ENCODE assay signal across 8 mouse cellular contexts in the genomic region with DNA sequence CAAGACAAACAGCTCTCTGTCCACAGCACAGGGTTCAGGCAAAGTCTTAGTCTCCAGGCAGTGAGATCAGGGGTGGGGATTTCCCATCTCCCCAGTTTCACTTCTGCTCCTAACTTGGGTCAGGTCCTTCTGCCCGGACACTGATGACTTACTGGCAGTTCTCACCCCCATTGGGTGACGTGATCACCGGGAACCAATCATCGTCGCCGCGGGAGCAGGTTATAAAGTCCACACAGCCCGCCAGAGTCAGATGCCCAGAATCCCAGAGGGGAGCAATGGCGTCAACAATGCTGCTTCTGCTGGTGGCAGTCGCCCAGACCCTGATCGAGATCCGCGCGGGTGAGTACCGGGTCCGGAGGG. TPM values are rescaled to one million over a fixed set of nuclear protein-coding genes. Genes with fewer than 3 reads are reported as not detected.
DNase-seq lines count a peak whose midpoint lies in the region; ATAC-seq and TF ChIP-seq lines count a peak whose summit lies in the region.

A gene (plus strand): TSS at position 249 of the 360 bp plus-strand sequence.

- H3K4me3 ChIP-seq in cortical plate, adult 2 months (ENCODE audit: insufficient read depth, low read length), result peak within 1 kb of the TSS; percentile 17
- H3K4me3 ChIP-seq in gastrocnemius, adult 2 months, result peak within 1 kb of the TSS; percentile 94
- peak within 1 kb of the TSS; percentile 58 for H3K4me3 ChIP-seq in hindbrain, embryonic 16.5 days (ENCODE audit: low read length)

- H3K4me2 ChIP-seq in hindbrain, embryonic 16.5 days (ENCODE audit: low read length), result peak within 1 kb of the TSS; percentile 98

- peaks cover 2% of the 10 kb centered on the region; the same call in 1 of the 2 replicates for H3K9me3 ChIP-seq in hindbrain, embryonic 16.5 days (ENCODE audit: control insufficient read depth, low read length)

- peak within 1 kb of the TSS; percentile 61 for H3K9ac ChIP-seq in hindbrain, embryonic 16.5 days (ENCODE audit: low read depth, low read length)

- H3K27me3 ChIP-seq in hindbrain, embryonic 16.5 days (replicated peaks; ENCODE audit: control insufficient read depth, insufficient read depth, low read length), result no peaks in the 10 kb centered on the region; the same call in 1 of the 2 replicates

- H3K36me3 ChIP-seq in hindbrain, embryonic 16.5 days (ENCODE audit: control insufficient read depth, insufficient read depth, low read length), result no peaks in the 10 kb centered on the region

- intact Hi-C loops in gastrocnemius, adult 2 months (cut with DNase I), result no loop called here

- no peak for TF ChIP-seq CTCF in cortical plate, adult 2 months (IDR thresholded peaks at IDR 0.05; ENCODE audit: extremely low read depth, insufficient read depth, low read length)
- no peak for TF ChIP-seq CTCF in gastrocnemius, adult 2 months (IDR thresholded peaks at IDR 0.05)

- no peak within 1 kb of the TSS for H3K27ac ChIP-seq in cortical plate, adult 2 months (ENCODE audit: insufficient read depth, low read length)
- H3K27ac ChIP-seq in gastrocnemius, adult 2 months, result peak within 1 kb of the TSS; percentile 82
- no peak within 1 kb of the TSS for H3K27ac ChIP-seq in hindbrain, embryonic 16.5 days (ENCODE audit: low read depth, low read length)

- peak; percentile 85 for ATAC-seq in hindbrain, embryonic 16.5 days

- peak; percentile 55; the same call in 1 of the 2 replicates for TF ChIP-seq POLR2A in cortical plate, adult 2 months (IDR thresholded peaks at IDR 0.05; ENCODE audit: extremely low read depth, insufficient read depth, low read length)

- peak; percentile 81 for DNase-seq in ZHBTc4 (ENCODE audit: low read depth, low spot score)
- DNase-seq in gastrocnemius, adult 2 months, result peak; percentile 93
- DNase-seq in left cerebral cortex, adult 11 months (ENCODE audit: low spot score), result peak; percentile 74
- peak; percentile 99 for DNase-seq in lung, postnatal 36 days
- peak; percentile 64 for DNase-seq in retina, embryonic 14.5 days (ENCODE audit: low spot score)
- DNase-seq in thymus, postnatal 36 days, result peak; percentile 93

- 0% methylated on average over 12 of the region's 16 CpGs for WGBS in hindbrain, embryonic 16.5 days

- H3K4me1 ChIP-seq in cortical plate, adult 2 months (ENCODE audit: control insufficient read depth, insufficient read depth, low read length), result no peaks in the 10 kb centered on the region
- peaks cover 7% of the 10 kb centered on the region for H3K4me1 ChIP-seq in hindbrain, embryonic 16.5 days (ENCODE audit: control insufficient read depth, insufficient read depth, low read depth, low read length)

RNA-seq across cellular contexts. Expression of the gene that starts here (rescaled TPM):
- 6.2 and 6.5 TPM in 2 replicates for polyA plus RNA-seq in cortical plate, adult 2 months (2012; rRNA removed)
- total RNA-seq in gastrocnemius, adult 2 months (2021), result 1 to 10 TPM; 3.1 to 3.5 TPM
- polyA plus RNA-seq in hindbrain, embryonic 16.5 days (2015; fragmentation: Nextera tagmentation; extraction: Ambion mirVana), result 0.89 TPM in 2 replicates

Comparison
In these comparisons a context has a peak if more than half of its experiments do, and no peak if none do; other contexts are left out.
1. Peak in ATAC-seq, H3K4me3 ChIP-seq, H3K9ac ChIP-seq and H3K4me2 ChIP-seq in hindbrain, embryonic 16.5 days; RNA of the gene not detected or under 1 TPM.
2. H3K4me3 ChIP-seq: peak in every context shown above with its lines; median percentile 94 in gastrocnemius, adult 2 months; 58 in hindbrain, embryonic 16.5 days; 17 in cortical plate, adult 2 months.